Mouse (Mus musculus): ENCODE measurements around the gene Nr1d1.

DNA sequence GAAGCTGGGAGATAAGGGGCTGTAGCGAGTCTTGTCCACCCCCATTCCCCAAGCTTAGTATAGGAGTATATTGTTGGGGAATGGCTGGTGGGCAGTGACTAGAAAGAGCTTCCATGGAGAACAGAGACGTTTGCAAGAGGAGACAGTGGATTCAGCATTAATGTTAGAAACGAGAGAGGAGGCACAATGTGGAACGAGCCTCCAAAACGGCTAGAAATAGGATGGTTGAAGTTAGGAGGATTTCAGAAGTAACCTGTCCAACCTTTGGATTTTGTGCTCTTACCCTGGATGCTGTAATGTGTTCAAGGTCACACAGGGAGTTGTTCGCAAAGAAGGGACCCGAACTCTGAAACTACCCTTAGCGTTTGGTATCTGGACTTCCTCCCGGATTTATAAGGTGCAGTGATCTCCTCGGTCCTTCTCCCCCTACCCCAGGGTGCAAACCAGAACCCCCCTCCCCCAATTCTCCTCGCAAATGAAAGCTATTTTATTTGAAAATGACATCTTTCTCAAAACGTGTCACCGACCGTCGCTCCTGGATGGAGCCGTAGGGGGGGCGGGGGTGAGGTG is 34.0 kb downstream of the Nr1d1 start:
- TF ChIP-seq POLR2A (IDR thresholded peaks at IDR 0.05; ENCODE audit: insufficient read depth, low read depth, low read length) (no peak), CTCF (IDR thresholded peaks at IDR 0.05; ENCODE audit: insufficient read depth, low read depth, low read length) (no peak)
